Mouse (Mus musculus): Measurements from ENCODE around the gene Kcnj12. TPM values are rescaled to one million over a fixed set of nuclear protein-coding genes. Genes with fewer than 3 reads are reported as not detected.

Kcnj12 gene
- polyA plus RNA-seq, 1 experiment from 2014 or later: 1.7 TPM

DNA sequence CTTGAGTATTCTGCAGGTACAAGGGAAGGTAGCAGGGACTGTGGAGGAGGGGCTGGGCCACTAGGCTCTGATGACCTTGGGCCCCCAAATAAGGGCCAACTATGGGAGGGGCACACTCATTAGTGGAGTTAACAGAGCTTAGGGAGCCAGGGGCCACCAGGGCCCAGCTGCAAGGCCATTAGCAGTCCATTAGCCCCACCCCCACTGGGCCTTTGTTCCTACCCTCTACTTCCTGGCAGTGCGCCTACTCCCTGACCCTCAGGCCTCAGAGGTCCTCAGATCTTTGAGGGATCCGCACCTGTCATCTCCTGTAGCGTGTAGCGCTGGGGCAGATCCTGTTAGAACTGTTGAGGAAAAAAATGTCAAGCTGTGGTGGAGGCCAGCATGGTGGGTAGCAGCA is 18.3 kb upstream of the Kcnj12 start:
- Histone ChIP-seq H3K9me3 (replicated peaks) (no peaks in the 10 kb centered on the region), H3K4me2 (replicated peaks) (no peak overlapping the region), H3K27ac (replicated peaks) (no peak overlapping the region), H3K36me3 (no peaks in the 10 kb centered on the region), H3K9ac (no peak overlapping the region), H3K27me3 (no peaks in the 10 kb centered on the region), H3K4me1 (peaks cover 6% of the 10 kb centered on the region; the same call in 1 of the 2 replicates), H3K4me3 (replicated peaks) (no peak overlapping the region)
- WGBS: 56% methylated on average over 4 of the region's 4 CpGs
- ATAC-seq (ENCODE audit: insufficient number of reproducible peaks, low FRiP score, low TSS enrichment, low read depth): no peak

DNA sequence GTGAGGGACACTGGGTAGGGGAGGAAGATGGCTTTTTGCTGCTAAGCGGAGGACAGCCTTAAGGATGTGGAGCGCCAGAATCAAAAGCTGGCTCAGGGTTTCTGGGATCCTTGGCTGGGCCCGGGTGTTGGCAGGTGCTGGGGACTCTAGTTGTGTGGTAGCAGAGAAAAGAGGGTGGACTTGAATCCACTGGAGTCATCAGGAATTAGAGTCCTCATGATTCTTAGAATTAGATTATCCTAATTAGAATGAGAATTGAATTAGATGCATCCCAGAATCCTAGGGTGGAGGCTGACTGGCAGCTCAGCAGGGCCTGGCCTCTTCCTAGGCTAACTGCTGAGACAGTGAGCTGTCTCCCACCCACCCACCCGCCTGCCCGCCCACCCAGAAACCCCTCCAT is 17.6 kb upstream of the Kcnj12 start:
- WGBS: 64% methylated on average over 5 of the region's 5 CpGs
- ATAC-seq (ENCODE audit: insufficient number of reproducible peaks, low FRiP score, low TSS enrichment, low read depth): no peak

DNA sequence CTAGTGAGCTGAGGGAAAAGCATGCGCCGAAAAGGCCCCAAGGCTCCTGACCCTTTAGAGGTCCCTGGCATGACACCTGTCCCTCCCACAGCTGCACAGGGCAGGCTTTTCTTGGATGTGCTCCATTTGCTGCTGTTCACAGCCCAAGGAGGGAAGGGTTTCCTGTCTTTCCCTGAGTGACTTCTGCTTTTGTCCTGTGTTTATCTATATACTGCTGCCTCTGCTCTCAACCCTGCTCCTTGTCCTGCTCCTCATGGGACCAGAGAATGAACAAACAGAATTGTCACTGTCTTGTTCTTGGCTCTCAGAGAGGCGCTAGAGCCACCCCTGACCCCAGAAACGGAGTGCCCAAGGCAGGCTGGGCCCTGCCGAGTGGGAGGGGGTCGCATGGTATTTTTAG is 17.0 kb upstream of the Kcnj12 start:
- H3K36me3 ChIP-seq: no peaks in the 10 kb centered on the region
- H3K27me3 ChIP-seq: no peaks in the 10 kb centered on the region
- H3K9me3 ChIP-seq (replicated peaks): no peaks in the 10 kb centered on the region
- no peak overlapping the region for H3K27ac ChIP-seq (replicated peaks)
- 30% methylated on average over 6 of the region's 6 CpGs for WGBS
- no peak for ATAC-seq (ENCODE audit: insufficient number of reproducible peaks, low FRiP score, low TSS enrichment, low read depth)
- no peak overlapping the region for H3K4me3 ChIP-seq (replicated peaks)
- peaks cover 6% of the 10 kb centered on the region; the same call in 1 of the 2 replicates for H3K4me1 ChIP-seq
- no peak overlapping the region for H3K9ac ChIP-seq
- H3K4me2 ChIP-seq (replicated peaks): no peak overlapping the region

More for the DNA sequence above, 17.6 kb upstream of the Kcnj12 start:
- H3K27me3 ChIP-seq: no peaks in the 10 kb centered on the region
- H3K27ac ChIP-seq (replicated peaks): no peak overlapping the region
- H3K36me3 ChIP-seq: no peaks in the 10 kb centered on the region
- no peak overlapping the region for H3K9ac ChIP-seq
- H3K4me1 ChIP-seq: peaks cover 6% of the 10 kb centered on the region; the same call in 1 of the 2 replicates
- H3K4me2 ChIP-seq (replicated peaks): no peak overlapping the region
- no peaks in the 10 kb centered on the region for H3K9me3 ChIP-seq (replicated peaks)
- H3K4me3 ChIP-seq (replicated peaks): no peak overlapping the region

DNA sequence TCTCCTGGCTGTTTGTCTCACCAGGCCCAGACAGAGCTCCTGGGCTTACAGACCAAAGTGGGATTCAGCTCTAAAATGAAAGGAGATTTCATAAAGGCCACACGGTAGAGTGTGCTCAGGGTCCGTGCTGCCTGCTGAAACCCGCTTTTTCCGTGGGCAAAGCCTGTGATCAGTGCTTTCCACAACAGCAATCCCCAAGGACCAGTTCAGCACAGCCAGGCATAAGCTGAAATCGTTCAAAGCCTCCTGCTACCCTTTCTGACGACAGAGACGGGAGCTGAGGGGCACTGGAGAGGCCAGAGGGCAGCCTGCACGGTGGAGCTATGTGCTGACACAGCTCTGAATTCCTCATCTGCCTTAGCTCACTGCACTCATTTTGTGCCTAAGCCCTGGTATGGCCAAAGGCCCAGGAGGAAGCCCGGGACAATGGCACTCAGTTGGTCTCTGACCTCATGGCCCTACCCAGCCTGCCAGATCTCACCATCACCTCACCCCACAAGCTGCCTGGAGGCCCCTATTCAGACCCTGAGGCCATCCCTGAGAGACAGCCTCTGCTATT is 10.5 kb upstream of the Kcnj12 start:
- no peak for ATAC-seq (ENCODE audit: insufficient number of reproducible peaks, low FRiP score, low TSS enrichment, low read depth)
- H3K4me2 ChIP-seq (replicated peaks): no peak overlapping the region
- no peak overlapping the region for H3K27ac ChIP-seq (replicated peaks)
- H3K4me1 ChIP-seq: peaks cover 11% of the 10 kb centered on the region
- no peak overlapping the region for H3K9ac ChIP-seq
- WGBS: 30% methylated on average over 9 of the region's 9 CpGs
- no peaks in the 10 kb centered on the region for H3K36me3 ChIP-seq
- no peaks in the 10 kb centered on the region for H3K27me3 ChIP-seq
- no peak overlapping the region for H3K4me3 ChIP-seq (replicated peaks)
- H3K9me3 ChIP-seq (replicated peaks): no peaks in the 10 kb centered on the region

DNA sequence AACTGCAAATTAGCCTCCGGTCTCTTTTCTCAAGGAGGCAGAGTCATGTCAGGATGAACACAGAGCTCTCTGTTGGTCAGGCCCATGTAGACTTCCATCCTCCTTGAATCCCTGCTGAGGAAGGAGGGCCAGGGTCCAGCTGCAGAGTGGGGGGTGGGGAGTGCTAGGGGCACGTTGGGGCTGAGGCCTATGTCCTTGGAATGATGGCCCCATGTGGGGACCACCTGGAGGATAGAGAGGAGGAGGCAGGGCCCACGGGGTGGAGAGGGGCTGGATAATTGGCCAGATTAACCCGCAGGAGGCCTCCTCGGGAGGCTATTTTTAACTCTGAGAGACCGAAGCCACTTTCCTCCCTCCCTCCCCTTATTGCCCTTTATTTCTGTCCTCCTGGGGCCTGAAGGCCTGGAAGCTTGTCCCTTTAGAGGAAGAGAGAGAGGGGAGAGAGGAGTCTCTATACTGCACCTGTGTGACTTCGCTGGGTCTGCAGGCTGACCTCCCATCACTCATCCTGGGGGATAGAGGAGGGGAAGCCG is 5.4 kb upstream of the Kcnj12 start:
- H3K4me3 ChIP-seq (replicated peaks): no peak overlapping the region
- no peak overlapping the region for H3K4me2 ChIP-seq (replicated peaks)
- no peak for ATAC-seq (ENCODE audit: insufficient number of reproducible peaks, low FRiP score, low TSS enrichment, low read depth)
- no peaks in the 10 kb centered on the region for H3K9me3 ChIP-seq (replicated peaks)
- H3K27ac ChIP-seq (replicated peaks): no peak overlapping the region
- WGBS: 17% methylated on average over 8 of the region's 8 CpGs
- peaks cover 31% of the 10 kb centered on the region for H3K27me3 ChIP-seq
- H3K9ac ChIP-seq: no peak overlapping the region
- peaks cover 17% of the 10 kb centered on the region for H3K4me1 ChIP-seq
- H3K36me3 ChIP-seq: no peaks in the 10 kb centered on the region

DNA sequence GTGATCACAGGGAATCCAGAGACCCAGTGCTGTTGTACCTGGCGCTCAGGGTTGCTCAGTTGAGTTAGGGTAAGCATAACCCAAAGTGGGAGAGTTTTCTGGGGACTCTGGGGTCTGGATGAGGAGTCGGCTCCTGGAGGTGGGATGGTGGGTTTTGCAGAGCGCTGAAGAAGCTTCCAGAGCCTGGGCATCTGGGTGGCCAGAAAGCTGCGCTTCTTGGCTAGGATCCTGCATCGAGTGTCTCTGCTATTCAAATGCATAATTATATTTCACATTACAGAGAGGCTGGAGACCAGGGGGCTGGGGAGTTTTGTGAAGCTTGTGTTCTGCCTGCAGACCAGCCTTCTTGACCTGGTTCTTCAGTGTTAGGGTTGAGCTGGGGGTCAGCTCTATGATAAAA is 1.2 kb upstream of the Kcnj12 start:
- H3K36me3 ChIP-seq: no peaks in the 10 kb centered on the region
- WGBS: 61% methylated on average over 5 of the region's 5 CpGs
- H3K4me2 ChIP-seq (replicated peaks): no peak overlapping the region
- no peak overlapping the region for H3K4me3 ChIP-seq (replicated peaks)
- peaks cover 31% of the 10 kb centered on the region for H3K4me1 ChIP-seq
- no peak overlapping the region for H3K27ac ChIP-seq (replicated peaks)
- H3K9me3 ChIP-seq (replicated peaks): no peaks in the 10 kb centered on the region
- no peak overlapping the region for H3K9ac ChIP-seq
- no peak for ATAC-seq (ENCODE audit: insufficient number of reproducible peaks, low FRiP score, low TSS enrichment, low read depth)
- H3K27me3 ChIP-seq: peaks cover 68% of the 10 kb centered on the region

DNA sequence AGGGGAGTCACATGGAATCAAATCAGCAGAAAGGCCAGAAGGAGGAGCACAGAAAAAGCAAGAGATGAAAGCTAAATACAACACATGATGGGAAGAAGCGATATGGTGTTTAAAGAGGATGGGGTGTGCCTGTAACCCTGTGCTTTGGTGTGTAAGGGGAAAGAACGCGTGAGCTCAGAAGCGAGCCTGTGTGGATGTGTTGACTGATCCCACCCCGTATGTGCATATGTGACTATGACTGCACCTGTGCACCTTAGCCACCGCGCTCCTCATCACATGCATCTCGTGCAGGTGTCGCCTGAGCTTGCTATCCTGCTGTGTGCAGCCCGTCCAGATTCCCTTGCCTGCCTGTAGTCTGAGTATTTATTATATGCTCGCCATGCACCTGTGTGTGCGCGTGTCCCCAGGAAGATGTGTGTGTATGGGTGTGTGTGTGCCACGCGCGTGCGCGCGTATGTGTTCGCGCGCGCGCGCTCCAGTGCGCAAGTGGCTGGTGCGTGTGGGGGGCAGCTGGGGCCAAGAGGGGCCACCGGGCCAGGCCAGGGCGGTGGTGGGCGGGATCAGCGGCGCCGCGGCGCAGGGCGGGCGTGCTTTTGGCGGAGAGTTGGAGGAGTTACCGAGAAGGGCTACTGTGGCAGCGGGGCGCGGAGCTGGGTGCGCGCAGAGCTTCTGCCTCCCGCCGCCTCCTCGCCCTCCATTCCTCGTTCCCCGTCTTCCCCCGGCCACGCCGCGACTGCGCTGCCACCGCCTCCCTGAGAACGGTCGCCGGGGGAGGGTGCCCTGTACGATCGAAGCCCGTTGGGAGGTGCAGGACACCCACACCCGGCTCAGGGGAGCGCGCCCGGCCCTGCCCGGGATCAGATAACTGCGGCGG is 451 bp upstream of the Kcnj12 start:
- no peaks in the 10 kb centered on the region for H3K36me3 ChIP-seq
- peaks cover 26% of the 10 kb centered on the region for H3K4me1 ChIP-seq
- H3K9ac ChIP-seq: no peak overlapping the region
- 2% methylated on average over 68 of the region's 68 CpGs for WGBS
- peak overlapping the region; percentile 99 for H3K4me2 ChIP-seq (replicated peaks)
- 0 out of 2 replicates have a peak, but pooled peaks have one; percentile 24 for ATAC-seq (ENCODE audit: insufficient number of reproducible peaks, low FRiP score, low TSS enrichment, low read depth)
- H3K27me3 ChIP-seq: peaks cover 72% of the 10 kb centered on the region
- no peak overlapping the region for H3K27ac ChIP-seq (replicated peaks)
- peak overlapping the region; percentile 54 for H3K4me3 ChIP-seq (replicated peaks)
- no peaks in the 10 kb centered on the region for H3K9me3 ChIP-seq (replicated peaks)

DNA sequence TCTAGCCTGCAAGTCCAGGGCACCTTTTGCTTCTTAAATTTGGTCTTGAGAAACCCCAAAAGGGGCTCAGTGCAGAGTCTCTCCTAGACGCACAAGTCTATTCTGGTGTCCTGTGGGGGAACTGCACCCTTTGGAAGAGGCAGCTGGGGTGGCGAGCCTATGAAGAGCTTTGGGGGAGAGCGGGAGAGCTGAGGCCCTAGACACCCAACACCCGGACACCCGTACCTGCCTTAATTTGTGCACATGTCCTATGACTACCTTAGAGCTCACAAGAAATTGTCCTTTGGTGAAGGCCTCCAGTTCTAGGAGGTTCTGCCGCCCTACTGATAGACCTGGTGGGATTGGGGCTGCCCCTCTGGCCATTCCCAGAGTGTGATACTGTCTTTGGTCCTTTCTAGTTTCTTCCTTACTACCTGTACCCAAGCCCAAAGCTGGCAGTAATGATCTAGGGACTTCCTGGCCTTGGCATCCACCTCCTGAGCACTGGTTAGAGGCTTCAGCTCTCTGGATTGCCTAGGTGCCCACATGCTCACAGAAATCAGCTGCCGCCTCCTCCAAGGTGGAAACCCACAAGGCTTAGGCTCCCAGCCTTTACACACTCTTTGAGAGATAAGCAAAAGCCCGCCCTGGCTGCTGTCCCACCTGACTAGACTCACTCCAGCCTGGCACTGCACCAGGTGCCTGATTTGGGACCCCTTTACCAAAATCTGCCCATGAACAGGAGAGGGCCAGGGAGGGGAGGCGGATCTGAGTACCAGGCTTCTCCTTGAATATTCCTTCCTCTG is 1.2 kb downstream of the Kcnj12 start:
- Histone ChIP-seq H3K27me3 (peaks cover 72% of the 10 kb centered on the region), H3K9me3 (replicated peaks) (no peaks in the 10 kb centered on the region), H3K27ac (replicated peaks) (no peak overlapping the region), H3K4me3 (replicated peaks) (peak overlapping the region; percentile 54; the same call in 1 of the 2 replicates), H3K9ac (no peak overlapping the region), H3K4me2 (replicated peaks) (peak overlapping the region; percentile 99), H3K4me1 (peaks cover 26% of the 10 kb centered on the region), H3K36me3 (no peaks in the 10 kb centered on the region)
- no peak for ATAC-seq (ENCODE audit: insufficient number of reproducible peaks, low FRiP score, low TSS enrichment, low read depth)
- WGBS: 52% methylated on average over 9 of the region's 9 CpGs

DNA sequence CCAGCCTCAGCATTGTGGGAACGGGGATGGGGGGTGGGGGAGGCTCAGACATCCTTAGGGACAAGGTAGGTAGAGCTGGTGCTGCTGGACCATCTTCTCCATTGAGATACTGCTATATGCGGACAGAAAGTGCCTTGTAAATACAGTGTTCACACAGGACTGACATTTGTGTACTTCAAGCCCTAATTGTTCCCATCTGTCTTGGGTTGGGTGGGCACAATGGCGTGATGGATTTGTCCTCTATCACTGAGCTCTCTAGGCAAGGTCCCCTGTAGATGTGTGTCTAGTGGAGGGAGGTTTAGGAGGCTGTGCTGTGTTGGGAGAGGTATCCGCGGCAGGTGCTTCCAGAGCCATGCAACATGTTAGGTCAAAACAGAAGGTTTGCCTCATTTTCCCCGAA is 2.0 kb downstream of the Kcnj12 start:
- ATAC-seq (ENCODE audit: insufficient number of reproducible peaks, low FRiP score, low TSS enrichment, low read depth): no peak
- H3K4me3 ChIP-seq (replicated peaks): no peak overlapping the region
- WGBS: 66% methylated on average over 6 of the region's 6 CpGs

DNA sequence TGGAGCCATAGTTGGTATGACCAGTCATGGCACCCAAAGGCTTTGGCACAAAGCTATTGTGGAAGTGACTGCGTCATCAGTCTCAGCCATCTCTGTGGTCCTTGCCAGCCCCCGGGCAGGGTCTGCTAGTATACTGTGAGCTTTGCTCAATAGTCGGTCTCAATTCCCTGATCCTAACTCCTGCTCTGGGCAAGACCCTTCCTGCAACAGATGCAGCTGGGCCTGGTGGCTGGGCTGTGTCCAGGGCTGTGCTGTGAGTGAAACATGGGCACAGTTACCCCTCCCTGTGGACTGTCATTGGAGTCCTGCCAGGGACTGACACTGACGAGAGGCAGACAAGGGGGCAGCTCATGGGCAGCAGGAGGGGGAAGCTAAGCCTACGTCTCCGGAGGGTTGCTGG is 2.6 kb downstream of the Kcnj12 start:
- ATAC-seq (ENCODE audit: insufficient number of reproducible peaks, low FRiP score, low TSS enrichment, low read depth): no peak
- Histone ChIP-seq H3K4me2 (replicated peaks) (no peak overlapping the region), H3K4me1 (peaks cover 26% of the 10 kb centered on the region), H3K27me3 (peaks cover 60% of the 10 kb centered on the region), H3K9me3 (replicated peaks) (no peaks in the 10 kb centered on the region), H3K4me3 (replicated peaks) (no peak overlapping the region), H3K27ac (replicated peaks) (no peak overlapping the region), H3K36me3 (no peaks in the 10 kb centered on the region), H3K9ac (no peak overlapping the region)
- 52% methylated on average over 6 of the region's 6 CpGs for WGBS

More for the DNA sequence above, 2.0 kb downstream of the Kcnj12 start:
- Histone ChIP-seq H3K4me2 (replicated peaks) (no peak overlapping the region), H3K36me3 (no peaks in the 10 kb centered on the region), H3K4me1 (peaks cover 26% of the 10 kb centered on the region), H3K27me3 (peaks cover 65% of the 10 kb centered on the region), H3K27ac (replicated peaks) (no peak overlapping the region), H3K9ac (no peak overlapping the region), H3K9me3 (replicated peaks) (no peaks in the 10 kb centered on the region)

DNA sequence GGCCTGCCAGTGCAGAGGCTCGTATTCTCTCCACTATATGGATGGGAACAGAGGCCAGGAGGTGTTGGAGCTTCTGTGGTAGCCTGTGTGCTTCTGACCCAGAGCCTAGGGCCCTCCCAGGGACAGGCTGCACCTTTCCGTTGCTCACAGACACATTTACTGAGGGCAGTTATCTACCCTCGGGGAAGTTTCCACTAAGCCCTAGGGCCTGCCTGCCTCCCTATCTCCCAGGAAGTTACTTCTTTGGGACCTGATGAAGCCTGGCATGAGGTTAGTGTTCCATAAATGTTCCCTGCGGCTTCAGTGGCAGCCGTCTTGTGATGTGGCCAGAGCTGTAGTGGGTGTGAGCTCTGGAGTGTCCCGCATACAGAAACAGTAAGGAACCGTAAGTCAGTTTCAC is 3.2 kb downstream of the Kcnj12 start:
- no peak for ATAC-seq (ENCODE audit: insufficient number of reproducible peaks, low FRiP score, low TSS enrichment, low read depth)
- H3K4me1 ChIP-seq: peaks cover 26% of the 10 kb centered on the region
- H3K27ac ChIP-seq (replicated peaks): no peak overlapping the region
- no peak overlapping the region for H3K4me2 ChIP-seq (replicated peaks)
- H3K9me3 ChIP-seq (replicated peaks): no peaks in the 10 kb centered on the region
- no peak overlapping the region for H3K9ac ChIP-seq
- 75% methylated on average over 7 of the region's 7 CpGs for WGBS
- no peak overlapping the region for H3K4me3 ChIP-seq (replicated peaks)
- H3K36me3 ChIP-seq: no peaks in the 10 kb centered on the region
- H3K27me3 ChIP-seq: peaks cover 54% of the 10 kb centered on the region

All from embryonic facial prominence, embryonic 15.5 days (tissue).